Mouse (Mus musculus) gonadal fat pad, adult 2 months (tissue): ENCODE data around the gene Eps8l2. TPM values are rescaled to one million over a fixed set of nuclear protein-coding genes. Genes with fewer than 3 reads are reported as not detected.

ENCODE experiments used
- DNase-seq: peaks from one replicate; pipeline ENCODE4 v3.0.0-alpha.2; 2012; ENCODE audit warnings: low read depth
- polyA plus RNA-seq: library from polyadenylated mRNA; depleted of rRNA; stranded (reverse); fragments of >200 nt; gene quantifications from 2 replicates; pipeline ENCODE4 v1.2.3, GENCODE M21; 2012; rRNA removed

Gene Eps8l2
- polyA plus RNA-seq, 1 experiment: 22.3 TPM

- DNase-seq: no peak
These were observed 73.0 kb downstream of the Eps8l2 start for GRCm38 (mm10) chr7:141411667-141412066.

Other genes with a start within 250 kb of the Eps8l2 start
- 22.0 and 23.1 TPM in 2 replicates for gene Sigirr, start 238.3 kb upstream of the Eps8l2 start, polyA plus RNA-seq
- gene Ano9, start 221.1 kb upstream of the Eps8l2 start, polyA plus RNA-seq: 4.1 TPM in 2 replicates
- gene Ptdss2, start 216.5 kb upstream of the Eps8l2 start, polyA plus RNA-seq: 42.3 and 42.8 TPM in 2 replicates
- 227 and 260 TPM in 2 replicates for gene Rnh1, start 166.0 kb upstream of the Eps8l2 start, polyA plus RNA-seq
- gene Hras, start 144.9 kb upstream of the Eps8l2 start, polyA plus RNA-seq: 78.5 and 89.2 TPM in 2 replicates
- 12.7 and 12.9 TPM in 2 replicates for gene Lrrc56, start 144.7 kb upstream of the Eps8l2 start, polyA plus RNA-seq
- gene Lmntd2, start 124.8 kb upstream of the Eps8l2 start, polyA plus RNA-seq: 13.0 and 13.1 TPM in 2 replicates
- gene Rassf7, start 123.0 kb upstream of the Eps8l2 start, polyA plus RNA-seq: 60.9 and 68.6 TPM in 2 replicates
- 22.7 and 40.8 TPM in 2 replicates for gene Phrf1, start 110.1 kb upstream of the Eps8l2 start, polyA plus RNA-seq
- 53.6 and 59.7 TPM in 2 replicates for gene Irf7, start 72.4 kb upstream of the Eps8l2 start, polyA plus RNA-seq
- 3.1 and 16.2 TPM in 2 replicates for gene Cdhr5, start 62.1 kb upstream of the Eps8l2 start, polyA plus RNA-seq
- 5.1 and 8.1 TPM in 2 replicates for gene Sct, start 59.7 kb upstream of the Eps8l2 start, polyA plus RNA-seq
- 3.9 and 5.1 TPM in 2 replicates for gene Drd4, start 46.9 kb upstream of the Eps8l2 start, polyA plus RNA-seq
- 18.7 and 18.9 TPM in 2 replicates for gene Deaf1, start 11.2 kb upstream of the Eps8l2 start, polyA plus RNA-seq
- gene Tmem80, start 11.1 kb upstream of the Eps8l2 start, polyA plus RNA-seq: 48.1 and 48.9 TPM in 2 replicates
- 324 and 438 TPM in 2 replicates for gene Taldo1, start 53.3 kb downstream of the Eps8l2 start, polyA plus RNA-seq
- gene Gatd1, start 75.3 kb downstream of the Eps8l2 start, polyA plus RNA-seq: 103 and 109 TPM in 2 replicates
- 0.36 and 0.53 TPM in 2 replicates for gene Cend1, start 90.6 kb downstream of the Eps8l2 start, polyA plus RNA-seq
- 120 TPM in 2 replicates for gene Slc25a22, start 99.0 kb downstream of the Eps8l2 start, polyA plus RNA-seq
- gene Pidd1, start 105.1 kb downstream of the Eps8l2 start, polyA plus RNA-seq: 10.3 and 12.3 TPM in 2 replicates
- 599 and 692 TPM in 2 replicates for gene Rplp2, start 108.5 kb downstream of the Eps8l2 start, polyA plus RNA-seq
- 1,065 and 1,157 TPM in 2 replicates for gene Pnpla2, start 116.3 kb downstream of the Eps8l2 start, polyA plus RNA-seq
- 42.8 and 51.2 TPM in 2 replicates for gene Cracr2b, start 122.2 kb downstream of the Eps8l2 start, polyA plus RNA-seq
- gene Cd151, start 128.5 kb downstream of the Eps8l2 start, polyA plus RNA-seq: 670 and 894 TPM in 2 replicates
- gene Polr2l, start 136.3 kb downstream of the Eps8l2 start, polyA plus RNA-seq: 75.7 and 82.9 TPM in 2 replicates
- 100 and 130 TPM in 2 replicates for gene Tspan4, start 136.4 kb downstream of the Eps8l2 start, polyA plus RNA-seq
- 61.9 and 69.0 TPM in 2 replicates for gene Chid1, start 201.0 kb downstream of the Eps8l2 start, polyA plus RNA-seq
- 49.2 and 64.8 TPM in 2 replicates for gene Ap2a2, start 223.3 kb downstream of the Eps8l2 start, polyA plus RNA-seq